Mouse (Mus musculus) hindbrain, embryonic 15.5 days (tissue): ENCODE measurements around the gene Rbm33. TPM values are rescaled to one million over a fixed set of nuclear protein-coding genes. Genes with fewer than 3 reads are reported as not detected.

Source experiments
- ATAC-seq: fragments of 200-750 bp; cut with Nextera tagmentation; 2 replicates; pipeline ENCODE4 v1.8.0; 2017; ENCODE audit warnings: low read depth, moderate number of reproducible peaks, moderate TSS enrichment; ENCODE audit not compliant: low FRiP score
- H3K27ac ChIP-seq: fragments of 300-500 bp; sonication (generic); replicated peaks from 2 replicates; pipeline ENCODE4 v1.5.1; 2015; ENCODE audit warnings: mild to moderate bottlenecking, inconsistent platforms
- H3K27me3 ChIP-seq: fragments of 300-500 bp; sonication (generic); 2 replicates; pipeline ENCODE4 v1.6.1; 2015; ENCODE audit warnings: control low read depth, inconsistent platforms
- H3K36me3 ChIP-seq: fragments of 300-500 bp; sonication (generic); 2 replicates; pipeline ENCODE4 v1.6.1; 2015; ENCODE audit warnings: control low read depth, inconsistent platforms
- H3K4me1 ChIP-seq: fragments of 300-500 bp; sonication (generic); replicated peaks from 2 replicates; pipeline ENCODE4 v1.6.1; 2015; ENCODE audit warnings: control low read depth, inconsistent platforms
- H3K4me2 ChIP-seq: fragments of 300-500 bp; sonication (generic); 2 replicates; pipeline ENCODE4 v1.6.1; 2015; ENCODE audit warnings: moderate library complexity, mild to moderate bottlenecking, inconsistent platforms
- H3K4me3 ChIP-seq: fragments of 300-500 bp; sonication (generic); 2 replicates; pipeline ENCODE4 v1.5.1; 2015; ENCODE audit warnings: mild to moderate bottlenecking, inconsistent platforms
- H3K9ac ChIP-seq: fragments of 300-500 bp; sonication (generic); 2 replicates; pipeline ENCODE4 v1.6.1; 2015; ENCODE audit warnings: inconsistent platforms
- H3K9me3 ChIP-seq: fragments of 300-500 bp; sonication (generic); 2 replicates; pipeline ENCODE4 v1.6.1; 2016; ENCODE audit warnings: control low read depth, inconsistent platforms
- WGBS: fragments of 180-500 bp; shearing (Covaris S2); methylation state at CpG from one replicate; pipeline ENCODE4 v1.1.7; 2015; 5-methylcytosine and 5-hydroxymethylcytosine counted together
- polyA plus RNA-seq: library from polyadenylated mRNA; unstranded; fragments of >200 nt; fragmentation: Nextera tagmentation; extraction: Ambion mirVana; gene quantifications from 2 replicates; pipeline ENCODE4 v1.2.1, GENCODE M21; 2015

Rbm33 gene
- polyA plus RNA-seq, 1 experiment from 2014 or later: 14.1 TPM

DNA sequence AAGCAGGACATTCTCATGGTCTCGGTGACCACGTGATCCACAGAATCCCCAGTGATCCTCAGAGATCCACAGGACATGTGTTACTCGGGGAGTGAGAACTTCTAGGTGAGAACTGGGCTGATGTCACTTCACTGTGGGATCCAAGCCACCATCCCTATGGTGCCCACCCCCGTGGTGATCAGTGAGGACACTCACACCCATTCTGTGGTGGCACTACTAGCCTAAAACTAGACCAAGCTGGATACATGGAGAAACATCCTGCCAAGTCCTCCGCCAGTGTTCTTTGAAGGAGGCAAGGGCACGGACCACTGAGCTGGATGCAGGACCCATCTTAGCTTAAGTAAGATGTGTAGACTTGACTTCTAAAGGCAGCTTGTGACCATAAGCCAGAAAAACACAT is 17.6 kb upstream of the Rbm33 start:
- H3K36me3 ChIP-seq: no peaks in the 10 kb centered on the region
- H3K27ac ChIP-seq: no peak overlapping the region
- H3K9ac ChIP-seq: no peak overlapping the region
- no peaks in the 10 kb centered on the region for H3K9me3 ChIP-seq
- H3K27me3 ChIP-seq: no peaks in the 10 kb centered on the region
- no peak for ATAC-seq
- no peak overlapping the region for H3K4me2 ChIP-seq
- H3K4me3 ChIP-seq: no peak overlapping the region
- H3K4me1 ChIP-seq: no peaks in the 10 kb centered on the region
- WGBS: 87% methylated on average over 6 of the region's 6 CpGs

- Histone ChIP-seq H3K27ac (no peak overlapping the region), H3K36me3 (no peaks in the 10 kb centered on the region), H3K4me3 (no peak overlapping the region), H3K9ac (no peak overlapping the region), H3K27me3 (no peaks in the 10 kb centered on the region), H3K4me1 (no peaks in the 10 kb centered on the region), H3K4me2 (no peak overlapping the region), H3K9me3 (no peaks in the 10 kb centered on the region)
- 97% methylated on average over 1 of the region's 1 CpGs for WGBS
- ATAC-seq: no peak
Measured at GRCm38 (mm10) chr5:28302671-28303070, 14.2 kb upstream of the Rbm33 start.

DNA sequence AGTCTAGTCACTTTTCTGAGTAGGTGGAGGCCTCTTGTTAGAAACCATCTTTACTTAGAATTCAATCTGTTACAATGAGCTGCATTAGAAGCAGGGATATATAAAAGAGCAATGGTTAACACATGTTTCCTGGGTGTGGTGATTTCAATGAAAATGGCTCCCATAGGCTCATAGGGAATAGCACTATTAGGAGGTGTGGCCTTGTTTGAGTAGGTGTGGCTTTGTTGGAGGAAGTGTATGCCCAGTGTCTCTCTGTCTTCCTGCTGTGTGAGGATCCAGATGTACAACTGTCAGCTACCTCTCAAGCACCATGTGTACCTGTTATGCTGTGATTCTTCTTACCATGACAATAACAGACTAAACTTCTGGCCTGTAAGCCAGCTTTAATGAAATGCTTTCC is 12.4 kb upstream of the Rbm33 start:
- no peak for ATAC-seq
- H3K9me3 ChIP-seq: no peaks in the 10 kb centered on the region
- no peak overlapping the region for H3K4me2 ChIP-seq

GRCm38 (mm10) chr5:28315526-28315925 is 1.4 kb upstream of the Rbm33 start:
- Histone ChIP-seq H3K4me2 (no peak overlapping the region), H3K9me3 (no peaks in the 10 kb centered on the region), H3K9ac (no peak overlapping the region), H3K4me3 (no peak overlapping the region), H3K4me1 (peaks cover 31% of the 10 kb centered on the region), H3K27ac (no peak overlapping the region), H3K36me3 (no peaks in the 10 kb centered on the region), H3K27me3 (no peaks in the 10 kb centered on the region)
- WGBS: 85% methylated on average over 8 of the region's 8 CpGs
- ATAC-seq: no peak

More for the DNA sequence above, 12.4 kb upstream of the Rbm33 start:
- no peaks in the 10 kb centered on the region for H3K36me3 ChIP-seq
- H3K9ac ChIP-seq: no peak overlapping the region
- no peak overlapping the region for H3K4me3 ChIP-seq
- H3K27ac ChIP-seq: no peak overlapping the region
- H3K4me1 ChIP-seq: no peaks in the 10 kb centered on the region
- H3K27me3 ChIP-seq: no peaks in the 10 kb centered on the region

GRCm38 (mm10) chr5:28316151-28316721 is 685 bp upstream of the Rbm33 start:
- peak overlapping the region; percentile 72 for H3K4me2 ChIP-seq
- H3K36me3 ChIP-seq: no peaks in the 10 kb centered on the region
- peak overlapping the region; percentile 99 for H3K9ac ChIP-seq
- H3K4me3 ChIP-seq: peak overlapping the region; percentile 90
- H3K9me3 ChIP-seq: no peaks in the 10 kb centered on the region
- under 1% methylated on average over 14 of the region's 14 CpGs for WGBS
- H3K27ac ChIP-seq: peak overlapping the region; percentile 100
- peak; percentile 68; the same call in 1 of the 2 replicates for ATAC-seq
- H3K27me3 ChIP-seq: no peaks in the 10 kb centered on the region
- H3K4me1 ChIP-seq: peaks cover 35% of the 10 kb centered on the region

DNA sequence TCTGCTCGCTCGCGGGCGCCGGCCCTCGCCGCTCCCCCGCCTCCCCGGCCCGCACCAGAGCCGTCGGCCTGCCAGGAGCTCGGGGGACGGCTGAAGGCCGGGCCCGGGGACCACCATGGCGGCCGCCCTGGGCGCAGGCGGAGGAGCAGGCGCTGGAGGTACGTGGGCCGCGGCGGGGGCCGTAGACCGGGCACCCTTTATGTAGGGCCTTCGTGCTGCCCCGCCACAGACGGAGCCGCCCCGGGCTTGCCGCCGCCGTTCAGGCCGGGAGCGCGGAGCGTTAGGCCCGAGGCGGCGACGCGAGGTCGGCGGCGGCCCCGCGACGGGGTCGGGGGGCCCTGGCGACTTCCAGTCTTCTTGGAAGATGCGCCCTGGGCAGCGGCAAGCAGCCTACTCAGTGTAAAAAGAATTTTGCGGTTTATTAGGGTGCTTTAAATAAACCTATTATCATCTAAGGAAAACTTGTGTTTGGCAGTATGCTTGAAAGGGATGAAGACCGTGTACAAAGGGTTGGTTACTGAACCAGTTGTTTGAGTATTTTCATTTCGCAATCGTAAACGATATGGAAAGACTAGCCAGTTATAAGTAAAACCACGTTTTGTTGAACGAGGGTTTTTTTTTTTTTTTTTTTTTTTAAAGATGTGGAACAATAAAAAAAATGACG is 464 bp downstream of the Rbm33 start:
- ATAC-seq: peak; percentile 81
- Histone ChIP-seq H3K9ac (peak overlapping the region; percentile 99), H3K4me1 (peaks cover 39% of the 10 kb centered on the region), H3K4me3 (peak overlapping the region; percentile 90), H3K27ac (peak overlapping the region; percentile 100), H3K27me3 (no peaks in the 10 kb centered on the region), H3K36me3 (no peaks in the 10 kb centered on the region), H3K4me2 (peak overlapping the region; percentile 72), H3K9me3 (no peaks in the 10 kb centered on the region)
- under 1% methylated on average over 55 of the region's 62 CpGs for WGBS

DNA sequence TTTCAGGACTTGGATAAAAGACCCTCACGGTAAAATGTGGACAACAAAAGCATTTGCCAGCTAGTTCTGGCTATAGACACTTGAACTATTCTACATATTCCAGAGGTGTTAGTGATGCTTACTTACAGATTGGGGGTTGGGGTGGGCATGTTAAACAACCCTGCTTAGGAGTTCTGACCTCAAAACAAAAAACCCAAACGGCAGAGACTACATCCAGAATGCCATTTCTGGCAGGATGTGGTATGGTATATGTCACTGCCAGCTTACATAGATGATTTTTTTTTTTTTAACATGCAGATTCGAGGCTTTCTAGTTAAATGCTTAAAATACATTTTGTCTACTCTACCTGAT is 971 bp downstream of the Rbm33 start:
- Histone ChIP-seq H3K27ac (peak overlapping the region; percentile 100), H3K4me1 (peaks cover 39% of the 10 kb centered on the region), H3K27me3 (no peaks in the 10 kb centered on the region), H3K9me3 (no peaks in the 10 kb centered on the region), H3K4me2 (peak overlapping the region; percentile 72), H3K4me3 (peak overlapping the region; percentile 90), H3K36me3 (no peaks in the 10 kb centered on the region), H3K9ac (peak overlapping the region; percentile 99)
- WGBS: 8% methylated on average over 3 of the region's 3 CpGs
- ATAC-seq: no peak

DNA sequence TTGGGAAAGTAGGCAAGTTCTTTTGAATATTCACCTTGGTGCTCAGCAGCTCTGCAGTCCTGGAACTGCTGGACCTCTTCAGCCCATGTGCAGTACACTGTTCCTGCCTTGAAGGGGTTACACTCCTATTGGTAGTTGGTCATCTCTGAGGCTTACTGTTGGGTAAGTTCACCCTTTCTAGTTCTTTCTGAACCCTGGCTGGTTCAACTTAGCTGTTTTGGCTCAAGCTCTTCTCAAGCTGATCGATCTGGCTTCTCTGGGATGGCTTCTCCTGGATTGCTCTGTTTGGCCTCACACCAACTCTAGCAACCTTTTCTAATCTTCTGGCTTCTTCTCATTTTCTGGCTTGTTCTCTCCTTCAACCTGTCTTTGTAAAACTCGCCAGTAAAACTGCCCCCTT is 1.8 kb downstream of the Rbm33 start:
- H3K4me1 ChIP-seq: peaks cover 39% of the 10 kb centered on the region
- WGBS: 52% methylated on average over 2 of the region's 2 CpGs
- no peaks in the 10 kb centered on the region for H3K27me3 ChIP-seq
- ATAC-seq: no peak
- peak overlapping the region; percentile 99; the same call in 1 of the 2 replicates for H3K9ac ChIP-seq
- H3K9me3 ChIP-seq: no peaks in the 10 kb centered on the region
- no peak overlapping the region for H3K27ac ChIP-seq
- peak overlapping the region; percentile 90 for H3K4me3 ChIP-seq
- H3K36me3 ChIP-seq: no peaks in the 10 kb centered on the region
- H3K4me2 ChIP-seq: peak overlapping the region; percentile 72

DNA sequence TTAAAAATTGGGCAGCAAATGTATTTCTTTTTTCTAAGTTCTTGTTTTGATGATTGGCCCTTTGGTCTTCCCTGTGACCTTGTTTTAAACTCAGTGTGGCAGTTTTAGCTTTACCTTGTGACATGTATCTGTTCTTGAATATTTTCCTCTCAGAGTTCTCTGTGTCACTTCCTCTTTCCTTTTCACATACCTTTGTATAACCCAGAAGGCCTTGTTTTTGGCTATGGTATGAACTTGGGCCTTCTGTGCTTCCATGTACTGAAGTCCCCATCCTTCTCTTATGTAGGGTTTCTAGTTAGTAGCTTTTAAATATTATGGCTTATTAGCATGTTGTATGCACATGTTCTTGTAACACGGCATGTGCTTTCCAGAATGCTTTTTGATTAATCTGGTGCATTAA is 4.8 kb downstream of the Rbm33 start:
- no peak for ATAC-seq
- 84% methylated on average over 1 of the region's 1 CpGs for WGBS

GRCm38 (mm10) chr5:28322189-28322588 is 5.3 kb downstream of the Rbm33 start:
- Histone ChIP-seq H3K36me3 (no peaks in the 10 kb centered on the region), H3K4me1 (peaks cover 36% of the 10 kb centered on the region)
- WGBS: 86% methylated on average over 3 of the region's 3 CpGs

More for the DNA sequence above, 4.8 kb downstream of the Rbm33 start:
- no peak overlapping the region for H3K9ac ChIP-seq
- no peaks in the 10 kb centered on the region for H3K9me3 ChIP-seq
- H3K4me3 ChIP-seq: no peak overlapping the region
- H3K4me2 ChIP-seq: no peak overlapping the region
- no peaks in the 10 kb centered on the region for H3K27me3 ChIP-seq
- H3K4me1 ChIP-seq: peaks cover 35% of the 10 kb centered on the region
- no peak overlapping the region for H3K27ac ChIP-seq
- H3K36me3 ChIP-seq: no peaks in the 10 kb centered on the region

GRCm38 (mm10) chr5:28323822-28324221 is 6.9 kb downstream of the Rbm33 start:
- Histone ChIP-seq H3K27me3 (no peaks in the 10 kb centered on the region), H3K9ac (no peak overlapping the region), H3K36me3 (no peaks in the 10 kb centered on the region), H3K4me1 (peaks cover 31% of the 10 kb centered on the region), H3K27ac (no peak overlapping the region), H3K4me3 (no peak overlapping the region), H3K9me3 (no peaks in the 10 kb centered on the region), H3K4me2 (no peak overlapping the region)
- ATAC-seq: no peak
- 92% methylated on average over 2 of the region's 2 CpGs for WGBS

More at GRCm38 (mm10) chr5:28322189-28322588, 5.3 kb downstream of the Rbm33 start:
- no peak overlapping the region for H3K9ac ChIP-seq
- H3K9me3 ChIP-seq: no peaks in the 10 kb centered on the region
- H3K4me3 ChIP-seq: no peak overlapping the region
- H3K4me2 ChIP-seq: no peak overlapping the region
- H3K27ac ChIP-seq: no peak overlapping the region
- H3K27me3 ChIP-seq: no peaks in the 10 kb centered on the region
- ATAC-seq: no peak

DNA sequence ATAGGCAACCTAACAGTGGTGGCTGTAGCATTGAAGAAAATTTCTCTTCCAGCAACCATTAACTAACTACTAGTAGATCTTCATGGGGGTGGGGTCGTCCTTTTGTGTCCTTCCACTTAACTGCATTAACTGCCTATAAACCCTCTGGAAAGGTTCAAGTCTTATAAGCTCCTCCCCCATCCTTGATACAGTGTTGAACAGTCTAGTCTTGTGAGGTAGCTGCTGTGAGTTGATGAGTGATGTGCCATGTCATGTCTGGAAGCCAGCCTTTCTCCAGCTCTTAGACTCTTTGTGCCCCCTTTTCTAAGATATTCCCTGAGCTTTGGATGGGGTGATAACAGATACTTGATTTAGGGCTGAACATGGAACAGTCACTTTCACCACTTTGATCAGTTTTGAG is 7.5 kb downstream of the Rbm33 start:
- whole genome bisulfite sequencing: 85% methylated on average over 1 of the region's 1 CpGs
- Histone ChIP-seq H3K4me2 (no peak overlapping the region), H3K4me3 (no peak overlapping the region), H3K27me3 (no peaks in the 10 kb centered on the region), H3K36me3 (no peaks in the 10 kb centered on the region), H3K9ac (no peak overlapping the region), H3K9me3 (no peaks in the 10 kb centered on the region), H3K4me1 (peaks cover 28% of the 10 kb centered on the region), H3K27ac (no peak overlapping the region)
- no peak for ATAC-seq
